Mouse (Mus musculus): ENCODE data around the gene Rfx7. TPM values are rescaled to one million over a fixed set of nuclear protein-coding genes. Genes with fewer than 3 reads are reported as not detected.
A peak's percentile ranks its signal among the peaks of the same experiment; 100 is the strongest.

The Rfx7 gene
- total RNA-seq (2017) = 23.3 to 34.4 TPM (median 33.7 TPM) in 3 replicates

GRCm38 (mm10) chr9:72531996-72532380, at the start of gene Rfx7:
Gene Rfx7 (plus strand): TSS chr9:72532240.
- ATAC-seq (replicated peaks; ENCODE audit: insufficient number of reproducible peaks, low FRiP score, low TSS enrichment, poor library complexity, severe bottlenecking) = no peak

GRCm38 (mm10) chr9:72488523-72488922, 43.5 kb upstream of the Rfx7 start:
- ATAC-seq (replicated peaks; ENCODE audit: insufficient number of reproducible peaks, low FRiP score, low TSS enrichment, poor library complexity, severe bottlenecking) = no peak

- ATAC-seq (replicated peaks; ENCODE audit: insufficient number of reproducible peaks, low FRiP score, low TSS enrichment, poor library complexity, severe bottlenecking) = no peak
These were observed 42.9 kb upstream of the Rfx7 start for GRCm38 (mm10) chr9:72489131-72489530.

- peak; percentile 98 for ATAC-seq (replicated peaks; ENCODE audit: insufficient number of reproducible peaks, low FRiP score, low TSS enrichment, poor library complexity, severe bottlenecking)
These were observed 40.4 kb upstream of the Rfx7 start for GRCm38 (mm10) chr9:72491559-72492193.

- ATAC-seq (replicated peaks; ENCODE audit: insufficient number of reproducible peaks, low FRiP score, low TSS enrichment, poor library complexity, severe bottlenecking) = peak; percentile 40
These were observed 39.9 kb upstream of the Rfx7 start, which contains the start of gene Tex9 for GRCm38 (mm10) chr9:72492194-72492565. Gene Tex9 (minus strand): TSS chr9:72492212.

GRCm38 (mm10) chr9:72493465-72493864, 38.6 kb upstream of the Rfx7 start:
- no peak for ATAC-seq (replicated peaks; ENCODE audit: insufficient number of reproducible peaks, low FRiP score, low TSS enrichment, poor library complexity, severe bottlenecking)

GRCm38 (mm10) chr9:72493984-72494685, 37.9 kb upstream of the Rfx7 start:
- no peak for ATAC-seq (replicated peaks; ENCODE audit: insufficient number of reproducible peaks, low FRiP score, low TSS enrichment, poor library complexity, severe bottlenecking)

GRCm38 (mm10) chr9:72496691-72497090, 35.3 kb upstream of the Rfx7 start:
- no peak for ATAC-seq (replicated peaks; ENCODE audit: insufficient number of reproducible peaks, low FRiP score, low TSS enrichment, poor library complexity, severe bottlenecking)

- no peak for ATAC-seq (replicated peaks; ENCODE audit: insufficient number of reproducible peaks, low FRiP score, low TSS enrichment, poor library complexity, severe bottlenecking)
These were observed 34.9 kb upstream of the Rfx7 start for GRCm38 (mm10) chr9:72497171-72497570.

GRCm38 (mm10) chr9:72512229-72512981, 19.6 kb upstream of the Rfx7 start:
- ATAC-seq (replicated peaks; ENCODE audit: insufficient number of reproducible peaks, low FRiP score, low TSS enrichment, poor library complexity, severe bottlenecking) = no peak

- no peak for ATAC-seq (replicated peaks; ENCODE audit: insufficient number of reproducible peaks, low FRiP score, low TSS enrichment, poor library complexity, severe bottlenecking)
These were observed 16.7 kb upstream of the Rfx7 start for GRCm38 (mm10) chr9:72515366-72515765.

GRCm38 (mm10) chr9:72519246-72519645, 12.8 kb upstream of the Rfx7 start:
- no peak for ATAC-seq (replicated peaks; ENCODE audit: insufficient number of reproducible peaks, low FRiP score, low TSS enrichment, poor library complexity, severe bottlenecking)

GRCm38 (mm10) chr9:72520849-72521248, 11.2 kb upstream of the Rfx7 start:
- no peak for ATAC-seq (replicated peaks; ENCODE audit: insufficient number of reproducible peaks, low FRiP score, low TSS enrichment, poor library complexity, severe bottlenecking)

GRCm38 (mm10) chr9:72526091-72526490, 5.9 kb upstream of the Rfx7 start:
- no peak for ATAC-seq (replicated peaks; ENCODE audit: insufficient number of reproducible peaks, low FRiP score, low TSS enrichment, poor library complexity, severe bottlenecking)

- peak; percentile 89 for ATAC-seq (replicated peaks; ENCODE audit: insufficient number of reproducible peaks, low FRiP score, low TSS enrichment, poor library complexity, severe bottlenecking)
These were observed 1.8 kb upstream of the Rfx7 start for GRCm38 (mm10) chr9:72530237-72530636.

GRCm38 (mm10) chr9:72530824-72531223, 1.2 kb upstream of the Rfx7 start:
- no peak for ATAC-seq (replicated peaks; ENCODE audit: insufficient number of reproducible peaks, low FRiP score, low TSS enrichment, poor library complexity, severe bottlenecking)

- ATAC-seq (replicated peaks; ENCODE audit: insufficient number of reproducible peaks, low FRiP score, low TSS enrichment, poor library complexity, severe bottlenecking) = peak; percentile 75
These were observed 597 bp upstream of the Rfx7 start for GRCm38 (mm10) chr9:72531291-72531995.

GRCm38 (mm10) chr9:72532381-72533088, 495 bp downstream of the Rfx7 start:
- peak; percentile 5; the same call in 1 of the 2 replicates for ATAC-seq (replicated peaks; ENCODE audit: insufficient number of reproducible peaks, low FRiP score, low TSS enrichment, poor library complexity, severe bottlenecking)

- ATAC-seq (replicated peaks; ENCODE audit: insufficient number of reproducible peaks, low FRiP score, low TSS enrichment, poor library complexity, severe bottlenecking) = no peak
These were observed 1.0 kb downstream of the Rfx7 start for GRCm38 (mm10) chr9:72533089-72533415.

All from monocyte, adult 5-6 weeks (primary cell).